Mouse (Mus musculus) midbrain, embryonic 11.5 days (tissue): ENCODE results near the gene Fbp1. TPM values are rescaled to one million over a fixed set of nuclear protein-coding genes. Genes with fewer than 3 reads are reported as not detected.

Experiments
- ATAC-seq: fragments of 200-750 bp; cut with Nextera tagmentation; 2 replicates; pipeline ENCODE4 v1.8.0; 2017; ENCODE audit warnings: moderate TSS enrichment, moderate library complexity; ENCODE audit not compliant: low FRiP score
- DNase-seq: peaks from one replicate; pipeline ENCODE4 v3.0.0; 2015; ENCODE audit warnings: low spot score; ENCODE audit errors: missing footprints
- H3K27ac ChIP-seq: fragments of 300-500 bp; sonication (generic); 2 replicates; pipeline ENCODE4 v1.5.1; 2014; ENCODE audit warnings: low read depth, low read length
- H3K27me3 ChIP-seq: fragments of 300-500 bp; sonication (generic); 2 replicates; pipeline ENCODE4 v1.6.1; 2014; ENCODE audit warnings: mild to moderate bottlenecking, low read length, moderate library complexity, mixed read lengths; ENCODE audit not compliant: control insufficient read depth, insufficient read depth
- H3K36me3 ChIP-seq: fragments of 300-500 bp; sonication (generic); 2 replicates; pipeline ENCODE4 v1.6.1; 2014; ENCODE audit warnings: mild to moderate bottlenecking, low read length, moderate library complexity, mixed read lengths; ENCODE audit not compliant: control insufficient read depth, insufficient read depth
- H3K4me1 ChIP-seq: fragments of 300-500 bp; sonication (generic); 2 replicates; pipeline ENCODE4 v1.6.1; 2014; ENCODE audit warnings: low read length; ENCODE audit not compliant: control insufficient read depth, insufficient read depth
- H3K4me2 ChIP-seq: fragments of 300-500 bp; sonication (generic); 2 replicates; pipeline ENCODE4 v1.6.1; 2014; ENCODE audit warnings: mild to moderate bottlenecking, moderate library complexity
- H3K4me3 ChIP-seq: fragments of 300-500 bp; sonication (generic); 2 replicates; pipeline ENCODE4 v1.5.1; 2014; ENCODE audit warnings: low read depth, low read length
- H3K9ac ChIP-seq: fragments of 300-500 bp; sonication (generic); 2 replicates; pipeline ENCODE4 v1.6.1; 2014; ENCODE audit warnings: low read length
- H3K9me3 ChIP-seq: fragments of 300-500 bp; sonication (generic); 2 replicates; pipeline ENCODE4 v1.6.1; 2016; ENCODE audit warnings: low read length; ENCODE audit not compliant: control insufficient read depth
- WGBS: fragments of 180-500 bp; shearing (Covaris S2); extraction: QIAGEN DNeasy Blood & Tissue Kit; methylation state at CpG from one replicate; pipeline ENCODE4 v1.1.7; 2014; 5-methylcytosine and 5-hydroxymethylcytosine counted together
- polyA plus RNA-seq: library from polyadenylated mRNA; unstranded; fragments of >200 nt; fragmentation: Nextera tagmentation; extraction: Ambion mirVana; gene quantifications from 2 replicates; pipeline ENCODE4 v1.2.1, GENCODE M21; 2014

The Fbp1 gene
- polyA plus RNA-seq, 1 experiment from 2014 or later: not detected

- 83% methylated on average over 9 of the region's 9 CpGs for WGBS
- Histone ChIP-seq H3K27ac (no peak overlapping the region), H3K4me3 (no peak overlapping the region), H3K27me3 (no peaks in the 10 kb centered on the region), H3K9me3 (no peaks in the 10 kb centered on the region), H3K9ac (no peak overlapping the region), H3K4me2 (no peak overlapping the region), H3K36me3 (no peaks in the 10 kb centered on the region), H3K4me1 (no peaks in the 10 kb centered on the region)
- DNase-seq: peak; percentile 37
- ATAC-seq: no peak
These were observed 5.2 kb upstream of the Fbp1 start for GRCm38 (mm10) chr13:62893044-62893842.

- Histone ChIP-seq H3K36me3 (no peaks in the 10 kb centered on the region), H3K9me3 (no peaks in the 10 kb centered on the region), H3K27ac (no peak overlapping the region), H3K4me2 (no peak overlapping the region), H3K9ac (no peak overlapping the region), H3K27me3 (peaks cover 9% of the 10 kb centered on the region), H3K4me1 (no peaks in the 10 kb centered on the region), H3K4me3 (no peak overlapping the region)
- 77% methylated on average over 2 of the region's 2 CpGs for WGBS
- DNase-seq (peak; percentile 39), ATAC-seq (no peak)
These were observed 1.2 kb upstream of the Fbp1 start for GRCm38 (mm10) chr13:62889311-62889710.

GRCm38 (mm10) chr13:62884536-62884935, 3.5 kb downstream of the Fbp1 start:
- no peak for ATAC-seq
- Histone ChIP-seq H3K9me3 (no peaks in the 10 kb centered on the region), H3K4me3 (no peak overlapping the region), H3K9ac (no peak overlapping the region), H3K36me3 (no peaks in the 10 kb centered on the region), H3K27ac (no peak overlapping the region), H3K27me3 (peaks cover 9% of the 10 kb centered on the region), H3K4me1 (no peaks in the 10 kb centered on the region), H3K4me2 (no peak overlapping the region)
- 87% methylated on average over 3 of the region's 3 CpGs for WGBS
- DNase-seq: peak; percentile 51

GRCm38 (mm10) chr13:62883925-62884324, 4.2 kb downstream of the Fbp1 start:
- DNase-seq: no peak
- H3K9me3 ChIP-seq: no peaks in the 10 kb centered on the region
- no peak overlapping the region for H3K4me3 ChIP-seq
- peaks cover 9% of the 10 kb centered on the region for H3K27me3 ChIP-seq
- H3K9ac ChIP-seq: no peak overlapping the region
- ATAC-seq: no peak
- no peak overlapping the region for H3K27ac ChIP-seq
- no peaks in the 10 kb centered on the region for H3K36me3 ChIP-seq
- no peaks in the 10 kb centered on the region for H3K4me1 ChIP-seq
- 96% methylated on average over 9 of the region's 9 CpGs for WGBS
- no peak overlapping the region for H3K4me2 ChIP-seq

DNA sequence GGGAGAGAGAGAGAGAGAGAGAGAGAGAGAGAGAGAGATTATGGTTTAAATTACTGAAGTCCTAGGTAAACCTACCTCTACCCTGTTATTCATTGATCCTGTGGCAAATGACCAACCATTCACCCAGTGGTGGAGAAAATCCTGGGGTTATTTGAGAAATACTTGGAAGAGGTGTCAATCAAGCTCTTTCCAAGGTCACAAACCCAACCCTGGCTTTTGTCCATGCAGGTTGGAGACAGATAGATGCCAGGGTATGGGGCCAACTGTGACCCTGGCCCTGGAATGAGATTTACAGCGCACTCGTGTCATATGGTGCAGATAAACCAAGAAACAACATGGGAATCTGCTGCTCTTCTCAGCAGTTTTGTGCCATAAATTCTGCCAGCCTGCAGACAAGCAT, 4.6 kb downstream of the Fbp1 start:
- Histone ChIP-seq H3K9me3 (no peaks in the 10 kb centered on the region), H3K9ac (no peak overlapping the region), H3K36me3 (no peaks in the 10 kb centered on the region), H3K27me3 (peaks cover 9% of the 10 kb centered on the region), H3K4me2 (no peak overlapping the region), H3K4me3 (no peak overlapping the region), H3K4me1 (no peaks in the 10 kb centered on the region), H3K27ac (no peak overlapping the region)
- no peak for ATAC-seq
- WGBS: 75% methylated on average over 2 of the region's 2 CpGs
- peak; percentile 71 for DNase-seq

GRCm38 (mm10) chr13:62882856-62883255, 5.2 kb downstream of the Fbp1 start:
- H3K4me1 ChIP-seq: no peaks in the 10 kb centered on the region
- H3K9me3 ChIP-seq: no peaks in the 10 kb centered on the region
- DNase-seq (peak; percentile 59), ATAC-seq (no peak)
- WGBS: 79% methylated on average over 5 of the region's 5 CpGs
- H3K4me2 ChIP-seq: no peak overlapping the region
- H3K4me3 ChIP-seq: no peak overlapping the region
- H3K27me3 ChIP-seq: peaks cover 6% of the 10 kb centered on the region
- H3K36me3 ChIP-seq: no peaks in the 10 kb centered on the region
- H3K9ac ChIP-seq: no peak overlapping the region
- no peak overlapping the region for H3K27ac ChIP-seq

GRCm38 (mm10) chr13:62881336-62881735, 6.7 kb downstream of the Fbp1 start:
- Histone ChIP-seq H3K27ac (no peak overlapping the region), H3K9ac (no peak overlapping the region), H3K36me3 (no peaks in the 10 kb centered on the region), H3K4me1 (no peaks in the 10 kb centered on the region), H3K27me3 (no peaks in the 10 kb centered on the region), H3K4me3 (no peak overlapping the region), H3K4me2 (no peak overlapping the region), H3K9me3 (no peaks in the 10 kb centered on the region)
- ATAC-seq: no peak
- DNase-seq: peak; percentile 61
- 89% methylated on average over 9 of the region's 9 CpGs for WGBS

DNA sequence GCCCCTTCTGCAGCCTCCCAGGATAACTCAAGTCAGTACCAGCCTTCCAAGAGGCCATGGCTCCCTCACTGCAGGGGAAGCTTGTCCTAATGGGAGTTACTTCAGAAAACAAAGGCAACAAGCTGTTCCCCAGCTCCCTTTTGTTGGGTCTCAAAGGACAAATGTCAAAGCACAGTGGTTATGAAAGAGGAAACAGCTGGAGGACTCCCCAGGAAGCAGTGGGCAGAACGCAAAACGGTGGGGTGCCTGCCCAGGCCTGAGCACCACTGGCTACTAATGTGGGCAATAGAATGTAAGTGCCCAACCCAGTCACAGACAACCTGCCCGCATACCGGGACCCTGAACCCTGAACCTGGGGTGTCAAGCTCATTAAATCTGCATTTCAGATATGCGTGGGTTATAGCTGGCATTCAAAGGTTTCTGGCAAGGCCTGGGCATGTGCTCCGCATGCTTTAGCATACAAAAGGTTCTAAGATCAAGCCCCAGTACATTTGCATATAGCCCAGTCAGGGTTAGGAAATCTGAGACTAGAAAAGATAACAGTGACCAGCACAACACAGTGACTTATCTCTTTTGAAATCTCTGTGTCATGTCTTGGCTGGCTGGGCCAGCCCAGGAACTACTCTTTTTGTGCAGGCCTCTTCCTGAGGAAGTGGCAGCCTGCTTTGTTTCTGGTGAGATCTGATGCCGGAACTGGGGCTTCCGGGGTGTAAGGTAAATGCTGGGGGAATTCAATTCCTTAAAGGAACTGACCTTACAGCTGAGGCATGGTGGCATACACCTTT, 8.1 kb downstream of the Fbp1 start:
- ATAC-seq (no peak), DNase-seq (peak; percentile 79)
- no peak overlapping the region for H3K27ac ChIP-seq
- no peaks in the 10 kb centered on the region for H3K27me3 ChIP-seq
- H3K36me3 ChIP-seq: no peaks in the 10 kb centered on the region
- H3K4me3 ChIP-seq: no peak overlapping the region
- no peak overlapping the region for H3K9ac ChIP-seq
- no peak overlapping the region for H3K4me2 ChIP-seq
- 32% methylated on average over 8 of the region's 8 CpGs for WGBS
- H3K4me1 ChIP-seq: no peaks in the 10 kb centered on the region
- H3K9me3 ChIP-seq: no peaks in the 10 kb centered on the region

- DNase-seq: peak; percentile 77
- H3K36me3 ChIP-seq: no peaks in the 10 kb centered on the region
- H3K4me3 ChIP-seq: no peak overlapping the region
- ATAC-seq: no peak
- no peak overlapping the region for H3K4me2 ChIP-seq
- WGBS: 24% methylated on average over 6 of the region's 6 CpGs
- no peaks in the 10 kb centered on the region for H3K4me1 ChIP-seq
- no peaks in the 10 kb centered on the region for H3K9me3 ChIP-seq
- H3K27ac ChIP-seq: no peak overlapping the region
- H3K9ac ChIP-seq: no peak overlapping the region
- no peaks in the 10 kb centered on the region for H3K27me3 ChIP-seq
These were observed 8.7 kb downstream of the Fbp1 start for GRCm38 (mm10) chr13:62879411-62879810.
